ENCODE assay signal across 8 mouse cellular contexts in the genomic region with DNA sequence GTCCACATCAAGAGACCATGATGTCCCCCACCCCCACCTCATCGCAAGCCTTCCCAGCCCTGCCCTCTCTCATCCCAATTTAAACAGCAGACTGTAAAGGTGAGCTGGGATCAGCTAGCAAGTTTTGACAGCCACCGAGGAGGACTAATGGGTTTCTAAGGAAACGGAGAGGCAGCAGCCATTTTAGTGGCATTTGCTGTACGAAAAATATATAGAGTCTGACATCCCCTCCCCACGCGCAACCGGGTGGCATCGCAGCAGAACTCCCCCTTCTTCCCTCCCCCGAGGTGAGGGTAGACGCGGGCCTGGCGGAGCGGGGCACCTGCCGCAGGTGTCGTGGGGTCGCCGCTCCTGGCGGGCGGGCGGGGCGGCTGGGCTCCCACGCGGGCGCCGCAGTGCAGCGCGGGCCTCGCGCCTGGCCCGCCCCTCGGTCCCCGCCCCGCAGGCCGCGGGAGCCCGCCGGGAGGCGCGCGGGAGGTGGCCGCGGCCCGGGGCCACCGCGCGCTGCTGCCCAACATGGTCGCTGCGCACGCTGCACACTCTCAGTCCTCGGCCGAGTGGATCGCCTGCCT. TPM values are rescaled to one million over a fixed set of nuclear protein-coding genes. Genes with fewer than 3 reads are reported as not detected.
DNase-seq lines count a peak whose midpoint lies in the region; ATAC-seq and TF ChIP-seq lines count a peak whose summit lies in the region.

A gene (plus strand): TSS at position 470 of the 572 bp plus-strand sequence.

- peak within 1 kb of the TSS; percentile 48 for H3K9ac ChIP-seq in intestine, postnatal 0 days (ENCODE audit: low read depth, low read length)
- H3K9ac ChIP-seq in midbrain, embryonic 14.5 days (replicated peaks; ENCODE audit: low read length), result peak within 1 kb of the TSS; percentile 64

- peak within 1 kb of the TSS; percentile 78 for H3K4me3 ChIP-seq in testis, adult 2 months (ENCODE audit: control insufficient read depth, low read depth, low read length)
- peak within 1 kb of the TSS; percentile 47 for H3K4me3 ChIP-seq in intestine, postnatal 0 days (ENCODE audit: low read depth, low read length)
- H3K4me3 ChIP-seq in midbrain, embryonic 14.5 days (replicated peaks; ENCODE audit: low read depth, low read length), result peak within 1 kb of the TSS; percentile 46

- no peak within 1 kb of the TSS for H3K27ac ChIP-seq in testis, adult 2 months (ENCODE audit: control insufficient read depth, insufficient read depth, low read depth, low read length)
- H3K27ac ChIP-seq in intestine, postnatal 0 days (ENCODE audit: low read depth, low read length), result no peak within 1 kb of the TSS
- H3K27ac ChIP-seq in midbrain, embryonic 14.5 days (replicated peaks; ENCODE audit: low read depth, low read length), result peak within 1 kb of the TSS; percentile 37

- TF ChIP-seq CTCF in testis, adult 2 months (IDR thresholded peaks at IDR 0.05; ENCODE audit: control insufficient read depth, insufficient read depth, insufficient replicate concordance, low read depth, low read length), result no peak
- no peak for TF ChIP-seq CTCF in intestine, postnatal 0 days (IDR thresholded peaks at IDR 0.05; ENCODE audit: low read depth)

- peak; percentile 38 for ATAC-seq in frontal cortex, adult (ENCODE audit: low TSS enrichment)
- ATAC-seq in intestine, postnatal 0 days, result peak; percentile 22; the same call in 1 of the 2 replicates
- peak; percentile 63 for ATAC-seq in midbrain, embryonic 14.5 days (ENCODE audit: low FRiP score, low TSS enrichment)

- under 1% methylated on average over 27 of the region's 52 CpGs for WGBS in intestine, postnatal 0 days
- WGBS in midbrain, embryonic 14.5 days, result under 1% methylated on average over 52 of the region's 52 CpGs

- H3K36me3 ChIP-seq in testis, adult 2 months (ENCODE audit: control insufficient read depth, insufficient read depth, low read length), result no peaks in the 10 kb centered on the region
- no peaks in the 10 kb centered on the region for H3K36me3 ChIP-seq in intestine, postnatal 0 days (ENCODE audit: control insufficient read depth, insufficient read depth)
- H3K36me3 ChIP-seq in midbrain, embryonic 14.5 days (ENCODE audit: control insufficient read depth, insufficient read depth, low read length), result no peaks in the 10 kb centered on the region

- no peak for DNase-seq in frontal cortex, postnatal 14 days (ENCODE audit: low spot score in 2 of 2)
- no peak for DNase-seq in testis, postnatal 14 days (ENCODE audit: low spot score)
- DNase-seq in forelimb bud, embryonic 11.5 days (ENCODE audit: low read depth, low spot score), result peak; percentile 5
- peak; percentile 72 for DNase-seq in midbrain, embryonic 14.5 days
- no peak for DNase-seq in natural killer cell, adult 2 months (ENCODE audit: low spot score in 2 of 2)

- peaks cover 9% of the 10 kb centered on the region for H3K4me1 ChIP-seq in testis, adult 2 months (ENCODE audit: control insufficient read depth, insufficient read depth, low read length)
- H3K4me1 ChIP-seq in intestine, postnatal 0 days (replicated peaks; ENCODE audit: control insufficient read depth, insufficient read depth, low read length), result no peaks in the 10 kb centered on the region
- H3K4me1 ChIP-seq in midbrain, embryonic 14.5 days (ENCODE audit: control insufficient read depth, insufficient read depth, low read length), result no peaks in the 10 kb centered on the region; the same call in 1 of the 2 replicates

- H3K4me2 ChIP-seq in intestine, postnatal 0 days (replicated peaks; ENCODE audit: low read depth), result peak within 1 kb of the TSS; percentile 98
- H3K4me2 ChIP-seq in midbrain, embryonic 14.5 days (ENCODE audit: low read length), result peak within 1 kb of the TSS; percentile 92

- H3K27me3 ChIP-seq in testis, adult 2 months (ENCODE audit: control insufficient read depth, insufficient read depth, low read length), result no peaks in the 10 kb centered on the region; the same call in 1 of the 2 replicates
- no peaks in the 10 kb centered on the region for H3K27me3 ChIP-seq in intestine, postnatal 0 days (replicated peaks; ENCODE audit: control insufficient read depth, insufficient read depth, low read length)
- no peaks in the 10 kb centered on the region for H3K27me3 ChIP-seq in midbrain, embryonic 14.5 days (ENCODE audit: control insufficient read depth, insufficient read depth, low read length)

- no peaks in the 10 kb centered on the region for H3K9me3 ChIP-seq in intestine, postnatal 0 days (ENCODE audit: control insufficient read depth)
- H3K9me3 ChIP-seq in midbrain, embryonic 14.5 days (ENCODE audit: control insufficient read depth, low read length), result no peaks in the 10 kb centered on the region

- TF ChIP-seq POLR2A in testis, adult 2 months (IDR thresholded peaks at IDR 0.05; ENCODE audit: control insufficient read depth, low read depth, low read length), result no peak

RNA-seq across cellular contexts. Expression of the gene that starts here (rescaled TPM):
- polyA plus RNA-seq in testis, adult 2 months (2012; rRNA removed), result 4.0 and 8.1 TPM in 2 replicates
- polyA plus RNA-seq in intestine, postnatal 0 days (2015; fragmentation: Nextera tagmentation; extraction: Ambion mirVana), result 2.7 and 3.4 TPM in 2 replicates
- polyA plus RNA-seq in midbrain, embryonic 14.5 days (2014; fragmentation: Nextera tagmentation; extraction: Ambion mirVana), result 18.3 and 25.6 TPM in 2 replicates

Comparison
In these comparisons a context has a peak if more than half of its experiments do, and no peak if none do; other contexts are left out.
1. DNase-seq: peak in forelimb bud, embryonic 11.5 days (single experiment) and midbrain, embryonic 14.5 days (single experiment); none in frontal cortex, postnatal 14 days (0 of 2), testis, postnatal 14 days (single experiment) and natural killer cell, adult 2 months (0 of 2).
2. Peak in every context shown above with its lines, with median percentiles within 50 percentile points of each other: ATAC-seq and H3K4me3 ChIP-seq.